Mouse (Mus musculus) megakaryocyte, embryonic 14.5 days (primary cell): ENCODE results near the gene Plekhd1.

Source experiments
- FLI1 ChIP-seq: IDR thresholded peaks from 2 replicates; pipeline ENCODE4 v1.6.1; 2012; ENCODE audit warnings: low read length, inconsistent platforms, mixed read lengths
- GATA1 ChIP-seq: IDR thresholded peaks from 3 replicates; pipeline ENCODE4 v1.6.1; 2012; ENCODE audit warnings: mixed read lengths, low read length, inconsistent platforms, borderline replicate concordance

GRCm38 (mm10) chr12:80715915-80716314 is 23.5 kb downstream of the Plekhd1 start:
- TF ChIP-seq GATA1 (no peak), FLI1 (no peak)
